Mouse (Mus musculus) left cerebral cortex, adult 8-10 months (tissue): Measurements from ENCODE around the gene Parp3. TPM values are rescaled to one million over a fixed set of nuclear protein-coding genes. Genes with fewer than 3 reads are reported as not detected.

Source experiments
- DNase-seq, 2 experiments: peaks; one replicate each; pipeline ENCODE4 v3.0.0; 2022; ENCODE audit warnings: low spot score in 2 of 2
- total RNA-seq, 4 experiments: library from RNA; stranded (reverse); gene quantifications; 2 replicates each; pipeline ENCODE4 v1.2.4; 2022

The Parp3 gene
- total RNA-seq, 4 experiments from 2014 or later: 6.1 to 7.8 (median 7.0) TPM

- peak in 1 of 2 experiments; percentile 30 for DNase-seq
These were observed 1.7 kb downstream of the Parp3 start for GRCm38 (mm10) chr9:106475046-106475445.

- peak; percentile 42 to 43 for DNase-seq
These were observed 2.3 kb downstream of the Parp3 start for GRCm38 (mm10) chr9:106474456-106474855.

- DNase-seq: peak in 1 of 2 experiments; percentile 1
These were observed 3.0 kb downstream of the Parp3 start for GRCm38 (mm10) chr9:106473753-106474105.

- peak; percentile 1 to 24 for DNase-seq
These were observed 3.5 kb downstream of the Parp3 start for GRCm38 (mm10) chr9:106473081-106473752.

GRCm38 (mm10) chr9:106472321-106472720, 4.4 kb downstream of the Parp3 start:
- DNase-seq: peak; percentile 7 to 11

GRCm38 (mm10) chr9:106471892-106472291, 4.9 kb downstream of the Parp3 start:
- DNase-seq: peak; percentile 5 to 75

GRCm38 (mm10) chr9:106470991-106471750, 5.6 kb downstream of the Parp3 start:
- DNase-seq: peak; percentile 2 to 16

- DNase-seq: peak; percentile 0 to 8
These were observed 7.0 kb downstream of the Parp3 start for GRCm38 (mm10) chr9:106469776-106470175.

GRCm38 (mm10) chr9:106469317-106469716, 7.4 kb downstream of the Parp3 start:
- no peak for DNase-seq

GRCm38 (mm10) chr9:106467746-106468145, 9.0 kb downstream of the Parp3 start:
- DNase-seq: no peak

- no peak for DNase-seq
These were observed 10.0 kb downstream of the Parp3 start for GRCm38 (mm10) chr9:106466721-106467120.

GRCm38 (mm10) chr9:106465571-106466200, 11.1 kb downstream of the Parp3 start, which contains the start of gene Gpr62:
Gene Gpr62, minus strand, starts transcription at chr9:106465938.
- DNase-seq: peak in 1 of 2 experiments; percentile 80

GRCm38 (mm10) chr9:106464751-106465541, 11.8 kb downstream of the Parp3 start:
- DNase-seq: peak; percentile 61 to 69

GRCm38 (mm10) chr9:106463122-106464063, 13.4 kb downstream of the Parp3 start:
- no peak for DNase-seq

GRCm38 (mm10) chr9:106462430-106462800, 14.3 kb downstream of the Parp3 start:
- no peak for DNase-seq

- no peak for DNase-seq
These were observed 14.9 kb downstream of the Parp3 start for GRCm38 (mm10) chr9:106461641-106462429.

GRCm38 (mm10) chr9:106461026-106461415, 15.7 kb downstream of the Parp3 start:
- DNase-seq: no peak

- DNase-seq: no peak
These were observed 16.2 kb downstream of the Parp3 start for GRCm38 (mm10) chr9:106460401-106461025.

GRCm38 (mm10) chr9:106459946-106460345, 16.8 kb downstream of the Parp3 start:
- no peak for DNase-seq
